Mouse (Mus musculus): ENCODE data around the gene Cenpf. TPM values are rescaled to one million over a fixed set of nuclear protein-coding genes. Genes with fewer than 3 reads are reported as not detected.

The Cenpf gene
- polyA plus RNA-seq (2012; rRNA removed) = 4.0 and 4.7 TPM in 2 replicates

DNA sequence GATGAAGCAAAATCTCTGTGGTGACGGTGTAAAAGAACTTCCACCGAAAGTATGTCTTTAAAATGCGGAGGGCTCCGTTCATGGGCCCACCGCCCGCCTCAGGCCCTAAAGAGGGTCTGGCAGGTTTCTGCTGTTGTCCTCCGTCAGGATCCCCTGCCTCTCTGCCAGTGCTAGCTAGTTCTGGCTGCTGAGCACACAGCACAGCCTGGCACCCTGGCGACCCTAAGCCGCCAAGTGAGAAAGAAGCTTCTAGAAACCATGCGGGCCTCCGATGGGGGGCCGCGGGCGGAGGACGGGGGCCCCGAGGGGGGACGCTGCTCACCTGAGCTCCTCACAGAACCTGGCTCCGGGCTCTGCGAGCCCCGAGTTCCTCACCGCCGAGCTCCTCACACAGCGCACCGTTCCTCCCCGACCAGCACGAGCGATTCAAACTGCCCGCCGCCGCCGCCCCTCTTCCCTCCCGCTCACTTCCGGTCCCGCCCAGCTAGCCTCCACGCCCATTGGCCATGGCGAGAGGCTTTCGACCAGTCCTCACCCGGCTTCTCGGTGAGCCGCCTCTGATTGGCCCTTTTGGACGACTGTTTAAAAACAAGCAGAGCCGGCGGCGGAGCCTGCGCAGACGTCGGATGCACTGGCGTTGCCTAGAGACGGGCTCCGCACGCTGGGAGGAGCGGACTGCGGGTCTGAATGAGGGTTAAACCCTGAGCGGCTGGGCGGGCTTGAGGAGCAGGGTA lies at the start of gene Cenpf:
TSS of gene Cenpf (minus strand) at position 433 of the 734 bp plus-strand sequence.

DNA sequence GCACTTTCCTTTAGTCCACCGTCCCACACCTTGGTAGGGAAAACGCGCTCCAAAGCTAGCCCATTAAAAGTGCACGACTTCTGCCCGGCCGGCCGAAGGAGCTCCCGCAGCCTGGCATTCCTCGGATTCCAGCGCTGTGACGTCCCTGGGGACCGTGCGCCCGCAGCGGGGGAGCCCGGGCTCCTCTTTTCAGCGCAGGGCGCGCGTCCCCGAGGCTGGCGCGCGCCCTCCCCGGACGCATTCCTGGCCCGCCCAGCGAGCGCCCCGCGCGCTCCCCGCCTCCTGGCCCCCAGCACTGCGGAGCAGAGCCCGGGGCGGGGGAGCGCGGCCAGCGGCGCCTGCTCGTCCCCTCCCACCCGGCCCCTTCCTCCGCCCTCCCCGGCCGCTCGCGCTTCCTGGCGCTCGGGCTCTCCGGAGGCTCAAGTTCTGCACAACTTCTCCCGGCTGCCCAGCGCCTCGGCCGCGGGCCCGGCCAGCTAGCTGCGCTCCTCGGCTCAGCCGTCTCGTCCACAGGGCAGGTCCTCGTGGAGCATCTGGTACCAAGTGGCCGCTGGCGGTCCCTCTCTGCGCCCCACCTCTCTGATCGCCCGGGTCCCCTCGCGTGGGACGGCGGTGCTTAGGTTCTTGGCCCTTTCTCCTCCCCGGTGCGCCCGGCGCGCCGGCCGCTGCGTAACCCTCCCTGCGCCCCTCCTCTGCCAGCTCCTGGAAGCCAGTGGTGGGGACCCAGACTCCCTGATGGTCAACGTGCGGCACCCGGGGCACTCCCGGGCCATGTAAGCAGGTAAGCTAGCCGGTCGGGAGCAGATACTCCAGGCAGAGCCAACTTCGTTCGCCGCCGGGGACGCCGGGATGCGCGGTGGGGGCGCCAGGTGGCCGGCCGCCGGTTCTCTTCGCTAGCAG lies 40.2 kb upstream of the Cenpf start, which contains the start of gene Ptpn14:
TSS of gene Ptpn14 (plus strand) at position 385 of the 900 bp plus-strand sequence.

Other genes with a start within 250 kb of the Cenpf start
- 1.6 and 2.0 TPM in 2 replicates for gene Ptpn14, start 40.2 kb upstream of the Cenpf start, polyA plus RNA-seq (2012; rRNA removed)
- 115 and 116 TPM in 2 replicates for gene Smyd2, start 234.3 kb upstream of the Cenpf start, polyA plus RNA-seq (2012; rRNA removed)